Mouse (Mus musculus) C2C12 (cell line): ENCODE results near the gene Hsd3b7. TPM values are rescaled to one million over a fixed set of nuclear protein-coding genes. Genes with fewer than 3 reads are reported as not detected.
A peak's percentile ranks its signal among the peaks of the same experiment; 100 is the strongest.

Experiments used
- H3K27me3 ChIP-seq: one replicate; pipeline ENCODE4 v1.6.1; 2011; ENCODE audit not compliant: control insufficient read depth, insufficient read depth, insufficient read length
- H3K36me3 ChIP-seq: one replicate; pipeline ENCODE4 v1.6.1; 2011; ENCODE audit not compliant: control insufficient read depth, insufficient read depth
- H3K4me3 ChIP-seq: one replicate; pipeline ENCODE4 v1.5.1; 2011; ENCODE audit warnings: mild to moderate bottlenecking, control low read depth; ENCODE audit not compliant: poor library complexity, insufficient read depth, severe bottlenecking
- H3K79me2 ChIP-seq: one replicate; pipeline ENCODE4 v1.6.1; 2011; ENCODE audit not compliant: control insufficient read depth, insufficient read depth
- H3K79me3 ChIP-seq: one replicate; pipeline ENCODE4 v1.6.1; 2011; ENCODE audit warnings: low read depth, control low read depth
- H3ac ChIP-seq: one replicate; pipeline ENCODE3; 2011; ENCODE audit warnings: low read depth; ENCODE audit not compliant: control insufficient read depth, insufficient read length
- CEBPB ChIP-seq: IDR thresholded peaks from one replicate; pipeline ENCODE4 v1.6.1; 2011; ENCODE audit warnings: low read depth, mild to moderate bottlenecking, control low read depth, moderate library complexity
- CTCF ChIP-seq: IDR thresholded peaks from one replicate; pipeline ENCODE4 v1.5.1; 2011; ENCODE audit not compliant: control insufficient read depth, insufficient read depth, insufficient read length
- FOSL1 ChIP-seq: IDR thresholded peaks from one replicate; pipeline ENCODE4 v1.8.0; 2011; ENCODE audit warnings: mild to moderate bottlenecking, low read length; ENCODE audit not compliant: poor library complexity, insufficient read depth, severe bottlenecking
- MAX ChIP-seq: IDR thresholded peaks from one replicate; pipeline ENCODE4 v1.6.1; 2011; ENCODE audit warnings: mild to moderate bottlenecking, control low read depth
- MYOD1 ChIP-seq: IDR thresholded peaks from one replicate; pipeline ENCODE4 v1.6.1; 2011; ENCODE audit warnings: low read depth; ENCODE audit not compliant: control insufficient read depth, insufficient read length
- MYOG ChIP-seq: IDR thresholded peaks from one replicate; pipeline ENCODE4 v1.6.1; 2011; ENCODE audit not compliant: control insufficient read depth, insufficient read length; ENCODE audit errors: extremely low read depth
- USF1 ChIP-seq: IDR thresholded peaks from one replicate; pipeline ENCODE4 v1.6.1; 2011; ENCODE audit warnings: low read depth, mild to moderate bottlenecking, control low read depth, moderate library complexity
- polyA plus RNA-seq: library from polyadenylated mRNA; unstranded; fragments of >200 nt; fragmentation: generic; extraction: Trizol; gene quantifications from one replicate; pipeline ENCODE4 v1.2.1, GENCODE M21; 2012; ENCODE audit warnings: missing spikeins

Hsd3b7 gene
- polyA plus RNA-seq, 1 experiment = 8.3 TPM

GRCm38 (mm10) chr7:127840886-127841285, 40.5 kb downstream of the Hsd3b7 start:
- peaks cover 24% of the 10 kb centered on the region for H3K36me3 ChIP-seq

DNA sequence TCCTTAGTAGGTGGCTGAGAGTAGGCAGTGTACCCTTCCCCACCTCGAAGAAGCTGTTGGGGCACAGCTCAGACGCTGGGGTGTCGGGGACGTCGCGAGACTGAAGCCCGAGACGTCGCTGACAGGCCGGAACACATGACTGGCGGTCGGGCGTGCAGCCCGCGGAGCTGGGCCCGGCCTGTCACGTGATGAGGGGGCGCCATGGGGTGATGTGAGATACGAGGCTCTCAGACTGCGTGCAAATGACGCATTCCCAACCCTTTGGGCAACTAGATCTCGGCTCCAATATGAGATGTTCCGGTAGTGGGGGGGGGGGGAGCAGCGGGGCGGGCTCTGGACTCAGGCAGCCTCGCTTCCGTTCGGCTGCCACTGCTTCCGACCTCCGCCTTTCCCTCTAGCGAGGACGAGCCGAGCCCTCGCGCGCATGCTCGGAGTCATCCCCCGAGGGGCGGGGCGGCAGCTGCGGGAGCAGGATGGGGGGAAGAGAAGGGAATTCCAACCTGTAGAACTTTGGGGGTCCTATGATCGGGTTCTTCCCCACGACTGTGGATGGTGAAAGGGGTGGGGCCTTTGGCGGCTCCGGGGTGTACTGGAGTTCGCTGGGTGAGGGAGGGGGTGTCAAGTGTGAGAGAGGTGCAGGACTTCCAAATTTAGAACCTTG, 41.1 kb downstream of the Hsd3b7 start:
- peak overlapping the region; percentile 95 for H3ac ChIP-seq
- H3K79me2 ChIP-seq = peaks cover 12% of the 10 kb centered on the region
- peaks cover 29% of the 10 kb centered on the region for H3K36me3 ChIP-seq
- peaks cover 2% of the 10 kb centered on the region for H3K79me3 ChIP-seq
- TF ChIP-seq MAX (peak; percentile 96), USF1 (peak; percentile 94), MYOD1 (no peak), FOSL1 (no peak), CTCF (no peak)
- H3K27me3 ChIP-seq = no peaks in the 10 kb centered on the region
- peak overlapping the region; percentile 74 for H3K4me3 ChIP-seq

More at GRCm38 (mm10) chr7:127840886-127841285, 40.5 kb downstream of the Hsd3b7 start:
- TF ChIP-seq FOSL1 (no peak), CTCF (no peak), MYOD1 (no peak), USF1 (no peak), MYOG (no peak), CEBPB (no peak), MAX (no peak)
- no peak overlapping the region for H3ac ChIP-seq
- H3K4me3 ChIP-seq = no peak overlapping the region
- H3K79me3 ChIP-seq = peaks cover 2% of the 10 kb centered on the region
- peaks cover 12% of the 10 kb centered on the region for H3K79me2 ChIP-seq
- no peaks in the 10 kb centered on the region for H3K27me3 ChIP-seq

DNA sequence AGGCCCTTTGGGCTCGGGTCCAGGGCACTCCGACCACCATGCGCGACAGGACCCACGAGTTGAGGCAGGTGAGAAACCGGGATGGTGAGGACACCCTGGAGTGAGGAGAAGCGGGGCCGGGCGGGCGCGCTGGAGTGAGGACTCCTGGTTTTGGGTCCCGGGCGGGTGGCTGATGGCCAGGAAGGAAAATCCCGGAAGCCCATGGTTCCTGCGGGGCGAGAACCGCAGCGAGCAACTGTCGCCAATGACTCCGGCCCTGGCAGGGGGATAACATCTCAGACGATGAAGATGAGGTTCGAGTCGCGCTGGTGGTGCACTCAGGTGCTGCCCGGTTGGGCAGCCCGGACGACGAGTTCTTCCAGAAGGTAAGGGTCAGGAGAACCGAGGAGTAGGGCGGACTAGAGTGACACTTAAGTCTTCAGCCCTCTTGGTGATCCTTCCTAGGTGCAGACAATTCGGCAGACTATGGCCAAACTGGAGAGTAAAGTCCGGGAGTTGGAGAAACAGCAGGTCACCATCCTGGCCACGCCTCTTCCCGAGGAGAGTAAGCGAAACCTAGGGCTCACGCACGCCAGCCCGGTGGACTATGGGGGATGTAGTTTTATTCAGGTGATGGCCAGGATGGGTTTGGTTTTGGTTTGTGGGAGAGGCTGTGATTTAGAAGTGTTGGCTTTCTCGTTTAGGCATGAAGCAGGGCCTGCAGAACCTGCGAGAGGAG, 41.8 kb downstream of the Hsd3b7 start:
- Histone ChIP-seq H3K79me3 (peaks cover 2% of the 10 kb centered on the region), H3K79me2 (peaks cover 12% of the 10 kb centered on the region), H3K27me3 (no peaks in the 10 kb centered on the region), H3ac (peak overlapping the region; percentile 95), H3K4me3 (peak overlapping the region; percentile 74), H3K36me3 (peaks cover 35% of the 10 kb centered on the region)
- TF ChIP-seq FOSL1 (no peak), CTCF (no peak), MYOG (no peak), USF1 (no peak), MAX (no peak), CEBPB (no peak), MYOD1 (no peak)

GRCm38 (mm10) chr7:127849973-127850875, 49.8 kb downstream of the Hsd3b7 start:
- no peaks in the 10 kb centered on the region for H3K27me3 ChIP-seq
- no peak overlapping the region for H3K4me3 ChIP-seq
- H3K79me3 ChIP-seq = no peaks in the 10 kb centered on the region
- no peaks in the 10 kb centered on the region for H3K79me2 ChIP-seq
- peaks cover 19% of the 10 kb centered on the region for H3K36me3 ChIP-seq
- peak; percentile 37 for TF ChIP-seq USF1
- no peak for TF ChIP-seq FOSL1
- peak; percentile 32 for TF ChIP-seq MYOD1
- no peak for TF ChIP-seq MAX
- H3ac ChIP-seq = peak overlapping the region; percentile 10

DNA sequence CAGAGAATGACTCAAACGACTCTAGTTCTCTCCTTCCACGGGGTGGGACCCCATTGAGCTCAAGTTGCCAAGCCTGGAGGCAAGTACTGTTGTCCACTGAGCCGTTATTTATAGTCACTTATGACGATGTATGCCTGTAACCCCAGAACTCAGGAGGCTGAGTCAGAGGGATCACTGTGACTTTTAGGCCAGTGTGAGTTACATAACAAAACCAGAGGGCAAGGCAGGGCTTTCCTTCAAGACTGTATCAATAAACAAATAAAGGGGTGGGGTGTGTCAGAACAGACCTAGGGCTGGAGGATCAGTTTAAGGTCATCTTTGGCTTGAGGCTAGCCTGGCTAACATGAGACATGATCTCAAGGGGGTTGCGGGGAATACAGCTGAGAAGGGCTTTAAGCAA, 50.5 kb downstream of the Hsd3b7 start:
- Histone ChIP-seq H3K79me2 (no peaks in the 10 kb centered on the region), H3K79me3 (no peaks in the 10 kb centered on the region), H3K4me3 (no peak overlapping the region), H3K36me3 (peaks cover 13% of the 10 kb centered on the region), H3ac (no peak overlapping the region), H3K27me3 (no peaks in the 10 kb centered on the region)
- TF ChIP-seq CEBPB (peak; percentile 41), FOSL1 (no peak)

Other genes starting within 250 kb of the Hsd3b7 start
- gene Tmem265, start 239.2 kb upstream of the Hsd3b7 start, polyA plus RNA-seq = not detected
- 21.1 TPM for gene Phkg2, start 227.3 kb upstream of the Hsd3b7 start, polyA plus RNA-seq
- gene Ccdc189, start 212.0 kb upstream of the Hsd3b7 start, polyA plus RNA-seq = 4.2 TPM
- gene Rnf40, start 211.8 kb upstream of the Hsd3b7 start, polyA plus RNA-seq = 29.7 TPM
- gene Zfp629, start 184.8 kb upstream of the Hsd3b7 start, polyA plus RNA-seq = 5.2 TPM
- 132 TPM for gene Bcl7c, start 91.7 kb upstream of the Hsd3b7 start, polyA plus RNA-seq
- 9.2 TPM for gene Ctf1, start 87.9 kb upstream of the Hsd3b7 start, polyA plus RNA-seq
- 0.13 TPM for gene Ctf2, start 68.4 kb upstream of the Hsd3b7 start, polyA plus RNA-seq
- 26.9 TPM for gene Fbxl19, start 56.1 kb upstream of the Hsd3b7 start, polyA plus RNA-seq
- gene Orai3, start 30.8 kb upstream of the Hsd3b7 start, polyA plus RNA-seq = 15.0 TPM
- gene Setd1a, start 23.9 kb upstream of the Hsd3b7 start, polyA plus RNA-seq = 20.9 TPM
- 1.4 TPM for gene Gm49388, start 15.0 kb upstream of the Hsd3b7 start, polyA plus RNA-seq
- gene Stx4a, start 23.7 kb downstream of the Hsd3b7 start, polyA plus RNA-seq = 50.8 TPM
- gene Stx1b, start 23.9 kb downstream of the Hsd3b7 start, polyA plus RNA-seq = 0.01 TPM
- gene Zfp646, start 75.6 kb downstream of the Hsd3b7 start, polyA plus RNA-seq = 15.2 TPM
- gene Zfp668, start 76.2 kb downstream of the Hsd3b7 start, polyA plus RNA-seq = 12.1 TPM
- 0.50 TPM for gene Prss53, start 90.4 kb downstream of the Hsd3b7 start, polyA plus RNA-seq
- not detected for gene Gm21974, start 94.8 kb downstream of the Hsd3b7 start, polyA plus RNA-seq
- 82.3 TPM for gene Vkorc1, start 95.0 kb downstream of the Hsd3b7 start, polyA plus RNA-seq
- gene Bckdk, start 103.5 kb downstream of the Hsd3b7 start, polyA plus RNA-seq = 52.4 TPM
- 18.7 TPM for gene Kat8, start 111.9 kb downstream of the Hsd3b7 start, polyA plus RNA-seq
- gene Prss8, start 129.5 kb downstream of the Hsd3b7 start, polyA plus RNA-seq = not detected
- 4.7 TPM for gene Prss36, start 146.1 kb downstream of the Hsd3b7 start, polyA plus RNA-seq
- 468 TPM for gene Fus, start 166.9 kb downstream of the Hsd3b7 start, polyA plus RNA-seq
- 0.16 TPM for gene Pycard, start 193.3 kb downstream of the Hsd3b7 start, polyA plus RNA-seq
- gene Trim72, start 203.3 kb downstream of the Hsd3b7 start, polyA plus RNA-seq = 0.83 TPM